Mouse (Mus musculus) heart, adult 8-10 months (tissue): ENCODE data around the gene Nacc2. TPM values are rescaled to one million over a fixed set of nuclear protein-coding genes. Genes with fewer than 3 reads are reported as not detected.

Source experiments
- DNase-seq: peaks from one replicate; pipeline ENCODE4 v3.0.0; 2022; ENCODE audit warnings: low spot score
- total RNA-seq, 4 experiments: library from RNA; stranded (reverse); gene quantifications; 2 replicates each; pipeline ENCODE4 v1.2.4; 2022

The Nacc2 gene
- 10 to 100 TPM; 27.6 to 44.2 (median 31.7) TPM for total RNA-seq

- no peak for DNase-seq
These were observed at the start of gene Nacc2 for GRCm38 (mm10) chr2:26123079-26123648. Gene Nacc2 (minus strand): TSS chr2:26123220.

GRCm38 (mm10) chr2:26172166-26172565, 49.1 kb upstream of the Nacc2 start:
- DNase-seq, result no peak

GRCm38 (mm10) chr2:26170376-26170775, 47.4 kb upstream of the Nacc2 start:
- DNase-seq, result no peak

- DNase-seq, result no peak
These were observed 46.0 kb upstream of the Nacc2 start for GRCm38 (mm10) chr2:26168843-26169579.

- no peak for DNase-seq
These were observed 43.9 kb upstream of the Nacc2 start for GRCm38 (mm10) chr2:26166890-26167289.

GRCm38 (mm10) chr2:26158064-26158463, 35.0 kb upstream of the Nacc2 start:
- no peak for DNase-seq

- DNase-seq, result no peak
These were observed 33.4 kb upstream of the Nacc2 start for GRCm38 (mm10) chr2:26156191-26156977.

GRCm38 (mm10) chr2:26155737-26156136, 32.7 kb upstream of the Nacc2 start:
- no peak for DNase-seq

GRCm38 (mm10) chr2:26154586-26154985, 31.6 kb upstream of the Nacc2 start:
- no peak for DNase-seq

GRCm38 (mm10) chr2:26153909-26154340, 30.9 kb upstream of the Nacc2 start:
- DNase-seq, result no peak

- no peak for DNase-seq
These were observed 30.3 kb upstream of the Nacc2 start for GRCm38 (mm10) chr2:26153295-26153694.

GRCm38 (mm10) chr2:26147706-26148370, 24.8 kb upstream of the Nacc2 start:
- no peak for DNase-seq

GRCm38 (mm10) chr2:26146337-26147042, 23.5 kb upstream of the Nacc2 start:
- no peak for DNase-seq

GRCm38 (mm10) chr2:26145113-26145512, 22.1 kb upstream of the Nacc2 start:
- no peak for DNase-seq

GRCm38 (mm10) chr2:26144331-26144730, 21.3 kb upstream of the Nacc2 start:
- DNase-seq, result no peak

GRCm38 (mm10) chr2:26143556-26143955, 20.5 kb upstream of the Nacc2 start:
- DNase-seq, result no peak

GRCm38 (mm10) chr2:26142986-26143385, 20.0 kb upstream of the Nacc2 start:
- no peak for DNase-seq

- DNase-seq, result no peak
These were observed 19.0 kb upstream of the Nacc2 start for GRCm38 (mm10) chr2:26141893-26142635.

GRCm38 (mm10) chr2:26140903-26141302, 17.9 kb upstream of the Nacc2 start:
- no peak for DNase-seq

- peak; percentile 99 for DNase-seq
These were observed 17.3 kb upstream of the Nacc2 start for GRCm38 (mm10) chr2:26140292-26140819.
